10 mouse cellular contexts compared by ENCODE assay signal in the genomic region with DNA sequence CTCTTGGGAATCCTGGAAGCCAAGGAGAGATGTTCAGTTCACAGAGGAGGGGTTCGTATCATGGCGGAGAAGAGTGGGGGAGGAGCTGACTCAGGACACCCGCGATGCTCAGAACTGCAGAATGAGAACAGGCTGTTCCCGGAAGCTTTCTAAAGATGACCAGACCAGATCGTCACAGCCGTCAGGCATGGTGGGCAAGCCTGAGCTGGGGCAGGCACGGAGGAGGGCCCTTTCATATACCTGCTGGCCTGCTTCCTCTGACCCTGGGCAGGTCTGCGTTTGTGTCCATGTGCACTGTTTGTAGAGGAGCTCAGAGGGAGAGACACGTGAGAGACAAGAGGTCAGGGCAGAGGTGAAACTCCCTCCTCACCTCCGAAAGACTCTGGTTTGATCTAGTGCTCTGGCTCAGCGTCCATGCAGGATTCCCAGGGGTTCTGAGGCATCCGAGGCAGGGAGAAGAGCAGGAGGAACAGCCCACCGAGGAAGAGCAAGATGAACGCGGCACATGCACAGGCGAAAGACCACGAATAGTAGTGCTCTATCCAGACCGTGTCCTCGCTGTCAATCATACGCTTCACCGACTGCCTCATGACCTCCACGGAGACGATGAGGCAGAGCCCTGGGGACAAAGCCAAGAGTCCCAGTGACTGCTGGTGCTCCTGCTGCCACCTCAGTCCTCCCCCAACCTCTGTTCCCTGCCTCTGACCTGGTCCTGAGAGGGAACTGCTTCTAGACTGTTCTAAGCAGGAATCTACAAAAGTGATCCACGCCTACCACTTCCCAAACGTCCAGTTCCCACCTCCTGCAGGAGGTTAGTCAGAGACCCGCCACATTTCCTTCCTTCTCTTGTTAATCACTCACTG. TPM values are rescaled to one million over a fixed set of nuclear protein-coding genes. Genes with fewer than 3 reads are reported as not detected.
A peak's percentile ranks its signal among the peaks of the same experiment; 100 is the strongest.
DNase-seq lines count a peak whose midpoint lies in the region; ATAC-seq and TF ChIP-seq lines count a peak whose summit lies in the region.
"Had no signal": no experiment of that assay in that cellular context is flagged by ENCODE, and none has a peak within 500 bp of the region (broad histone marks: within the 10 kb centered on the region; RNA-seq: fewer than 3 reads in every experiment).

No protein-coding gene starts in this region.

- TF ChIP-seq CTCF in E14TG2a.4 (conservative IDR thresholded peaks at IDR 0.05; ENCODE audit: low read length) = no peak

- ATAC-seq in megakaryocyte, adult 5-6 weeks (ENCODE audit: poor library complexity, severe bottlenecking) = no peak; the same call in 1 of the 2 replicates
- ATAC-seq in megakaryocyte-erythroid progenitor cell, adult 5-6 weeks (replicated peaks; ENCODE audit: low FRiP score, low TSS enrichment, poor library complexity, severe bottlenecking) = no peak

- peaks cover 42% of the 10 kb centered on the region for H3K4me1 ChIP-seq in E14TG2a.4 (replicated peaks; ENCODE audit: low read depth, low read length)

- H3K36me3 ChIP-seq in E14TG2a.4 (ENCODE audit: insufficient read depth, low read length) = no peaks in the 10 kb centered on the region

- peaks cover 61% of the 10 kb centered on the region for H3K27me3 ChIP-seq in E14TG2a.4 (ENCODE audit: insufficient read depth, low read length)

- DNase-seq in gastrocnemius, postnatal 25 days = peak; percentile 35
- no peak for DNase-seq in gastrocnemius, postnatal 10 days
- peak; percentile 42 to 53 for DNase-seq in adrenal gland, postnatal 36 days
- DNase-seq in kidney, adult 9 months = peak; percentile 24
- no peak for DNase-seq in T-cell, adult 2 months (ENCODE audit: low spot score)
- DNase-seq: thymus, postnatal 4 days had no signal

- H3K9me3 ChIP-seq in E14TG2a.4 (ENCODE audit: low read length) = no peaks in the 10 kb centered on the region

- peak overlapping the region; percentile 32 for H3K4me3 ChIP-seq in E14TG2a.4 (replicated peaks; ENCODE audit: low read length)

RNA-seq across cellular contexts. Expression of a gene that starts 12.8 kb away (rescaled TPM):
- 100 to 1,000 TPM; 226 to 264 TPM for total RNA-seq in gastrocnemius, postnatal 25 days (2021)
- 100 to 1,000 TPM; 457 to 476 TPM for total RNA-seq in gastrocnemius, postnatal 10 days (2021)
- under 1 TPM; 0.23 to 0.50 TPM for total RNA-seq in adrenal gland, postnatal 36 days (2021)
- total RNA-seq in megakaryocyte, adult 5-6 weeks (2015) = not detected in 2 replicates
- not detected in 2 replicates for total RNA-seq in megakaryocyte, adult 5-6 weeks (2017)
- total RNA-seq in megakaryocyte-erythroid progenitor cell, adult 5-6 weeks (2014; fragmentation: Nextera tagmentation) = not detected in 2 replicates
- not detected in 2 replicates for total RNA-seq in megakaryocyte-erythroid progenitor cell, adult 5-6 weeks (2017)
- total RNA-seq: heart, postnatal 14 days had no signal

Comparison
In these comparisons a context has a peak if more than half of its experiments do, and no peak if none do; other contexts are left out.
1. DNase-seq: peak in gastrocnemius, postnatal 25 days (single experiment), adrenal gland, postnatal 36 days (2 of 2) and kidney, adult 9 months (single experiment); none in gastrocnemius, postnatal 10 days (single experiment) and T-cell, adult 2 months (single experiment).
2. RNA of a gene that starts 12.8 kb away (total RNA-seq): 457 to 476 TPM in gastrocnemius, postnatal 10 days and 226 to 264 TPM in gastrocnemius, postnatal 25 days; 0.23 to 0.50 TPM in adrenal gland, postnatal 36 days, not detected in megakaryocyte, adult 5-6 weeks and not detected in megakaryocyte-erythroid progenitor cell, adult 5-6 weeks; every median in the first group is over 100 times any median in the second.